Mouse (Mus musculus) CD8-positive naive resting alpha-beta T cell, adult 2 months (primary cell): ENCODE results near the gene Plekha8.

Experiments used
- DNase-seq, 2 experiments: peaks; one replicate each; pipeline ENCODE4 v3.0.0; 2022; ENCODE audit warnings: low read depth in 2 of 2, low spot score in 2 of 2

Plekha8 gene

GRCm38 (mm10) chr6:54594469-54595329 is at the start of gene Plekha8:
Gene Plekha8, plus strand, starts transcription at chr6:54595111.
- peak; percentile 64 for DNase-seq

- DNase-seq: no peak
Measured at GRCm38 (mm10) chr6:54548314-54549019, 46.4 kb upstream of the Plekha8 start.

GRCm38 (mm10) chr6:54549311-54549710 is 45.6 kb upstream of the Plekha8 start:
- DNase-seq: no peak

GRCm38 (mm10) chr6:54550801-54551323 is 44.0 kb upstream of the Plekha8 start:
- DNase-seq: no peak

DNA sequence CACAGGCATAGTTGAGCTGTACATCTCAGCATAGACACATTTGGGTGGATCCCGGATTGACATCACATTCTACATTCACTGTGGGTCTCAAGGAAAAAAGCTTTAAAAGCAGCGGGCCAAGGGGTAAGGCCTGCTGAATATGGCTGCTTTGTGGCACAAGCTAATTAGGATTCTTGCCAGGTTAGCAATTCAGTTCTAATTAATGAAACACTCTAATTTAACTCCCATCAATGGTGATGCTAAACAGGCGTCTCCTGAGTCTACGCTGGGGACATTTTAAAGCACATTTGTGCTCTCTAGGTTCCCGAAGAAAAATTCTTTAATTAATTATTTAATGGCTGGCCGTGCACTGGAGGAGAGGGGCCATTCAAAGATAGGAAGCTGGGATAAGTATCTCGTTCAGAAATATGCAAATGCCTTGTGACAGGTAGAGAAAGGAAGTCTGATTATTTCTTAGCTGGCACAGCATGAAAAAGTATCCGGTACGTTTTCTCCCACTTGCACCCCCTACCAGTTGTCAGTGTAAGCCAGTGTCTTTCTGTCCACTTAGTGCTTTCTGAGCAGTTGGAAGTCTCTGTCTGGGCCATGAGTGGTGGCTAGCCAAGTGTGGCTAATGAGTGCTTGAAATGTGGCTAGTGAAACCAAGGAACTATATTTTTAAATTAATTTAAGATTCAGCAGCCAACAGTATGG is 42.0 kb upstream of the Plekha8 start:
- no peak for DNase-seq

DNA sequence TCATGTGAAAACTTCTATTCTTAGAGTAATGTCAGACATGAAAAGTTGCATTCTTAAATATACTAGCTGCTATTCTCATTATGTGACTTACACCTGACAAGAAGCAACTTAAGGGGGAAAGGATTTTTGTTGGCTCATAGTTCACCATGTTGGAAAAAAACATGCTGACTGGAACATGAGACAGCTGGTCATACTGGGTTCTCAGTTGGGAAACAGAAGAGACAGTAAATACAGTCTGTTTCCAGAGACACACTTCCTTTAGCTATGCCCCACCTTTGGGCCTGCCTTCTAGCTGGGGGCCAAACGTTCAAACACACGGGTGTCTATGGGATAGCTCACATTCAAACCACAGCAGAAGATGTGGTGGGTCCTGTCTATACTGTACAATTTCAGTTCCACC is 41.3 kb upstream of the Plekha8 start:
- no peak for DNase-seq

DNA sequence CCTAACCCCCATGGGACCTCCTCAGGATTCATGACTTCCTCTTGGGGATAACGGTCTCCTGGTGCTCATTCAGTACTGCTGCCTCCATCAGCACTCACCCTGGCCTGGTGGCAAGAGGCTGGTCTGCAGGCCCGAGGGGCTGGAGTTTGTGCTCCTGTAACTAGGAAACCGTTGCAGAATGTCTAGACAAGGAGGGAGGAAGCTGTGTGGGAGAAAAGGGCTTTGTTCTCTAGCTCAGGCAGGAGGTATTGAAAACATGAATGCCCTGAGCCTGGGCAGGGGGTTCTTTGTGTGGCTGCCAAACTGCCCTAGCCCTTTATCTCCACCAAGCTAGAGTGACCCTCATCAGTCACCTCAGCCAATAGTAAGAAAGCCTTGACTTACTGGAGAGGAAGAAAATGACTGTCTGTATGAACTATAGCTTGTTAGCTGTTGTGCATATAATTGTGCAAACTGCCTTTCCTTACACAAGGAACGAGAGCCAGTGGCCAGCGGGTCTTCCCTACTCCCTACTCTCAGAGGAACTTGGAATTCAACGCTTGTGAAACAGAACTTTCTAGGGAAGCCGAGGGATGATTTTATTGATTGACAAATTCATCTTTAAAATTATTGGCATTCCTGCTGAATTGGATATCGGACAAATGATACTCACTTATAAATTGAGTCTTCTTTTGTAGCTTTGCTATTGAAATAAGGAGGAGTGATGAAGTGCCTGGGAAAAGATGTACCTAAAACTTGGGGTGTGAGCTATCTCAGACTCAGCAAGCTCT is 40.4 kb upstream of the Plekha8 start:
- no peak for DNase-seq

DNA sequence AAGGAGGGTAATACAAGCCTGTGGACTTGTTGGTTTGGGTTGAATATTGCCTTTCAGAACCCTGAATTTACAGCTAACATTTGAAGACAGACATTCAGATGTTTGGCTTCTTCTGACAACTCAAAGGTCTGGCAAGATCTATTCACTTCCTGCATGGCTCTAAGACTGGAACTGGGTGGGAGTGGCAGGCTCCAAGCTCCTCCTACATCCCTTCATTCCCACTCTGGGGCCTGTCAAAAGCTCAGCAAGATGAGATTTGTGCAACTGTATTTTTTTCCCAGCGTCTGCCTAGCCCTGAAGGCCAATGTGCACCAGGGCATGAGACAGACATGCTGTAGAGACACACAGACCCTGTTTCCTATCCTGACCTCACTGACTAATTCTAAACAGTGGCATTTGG is 39.1 kb upstream of the Plekha8 start:
- DNase-seq: no peak

DNA sequence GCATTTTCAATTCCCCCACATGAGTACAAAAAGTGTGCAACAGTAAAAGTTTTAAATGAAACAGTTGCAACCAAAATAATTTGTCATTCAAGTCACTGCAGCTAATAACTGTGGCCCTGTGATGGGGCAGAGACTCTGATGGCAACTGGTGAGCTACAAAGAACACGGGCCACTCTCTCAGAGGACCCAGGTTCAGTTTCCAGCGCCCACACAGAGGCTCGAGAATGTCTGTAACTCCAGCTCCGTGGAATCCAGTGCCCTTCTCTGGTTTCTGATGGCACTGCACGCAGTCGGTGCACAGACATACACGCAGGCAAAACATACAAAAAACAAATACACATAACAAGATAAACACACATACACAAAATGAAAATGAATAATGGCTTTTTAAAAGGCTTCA is 37.2 kb upstream of the Plekha8 start:
- DNase-seq: no peak

GRCm38 (mm10) chr6:54558466-54558865 is 36.4 kb upstream of the Plekha8 start:
- DNase-seq: no peak

- DNase-seq: no peak
Measured at GRCm38 (mm10) chr6:54562018-54562809, 32.7 kb upstream of the Plekha8 start.

GRCm38 (mm10) chr6:54563561-54563960 is 31.4 kb upstream of the Plekha8 start:
- DNase-seq: no peak

- DNase-seq: no peak
Measured at GRCm38 (mm10) chr6:54564506-54564991, 30.4 kb upstream of the Plekha8 start.

GRCm38 (mm10) chr6:54565012-54565411 is 29.9 kb upstream of the Plekha8 start:
- DNase-seq: no peak

DNA sequence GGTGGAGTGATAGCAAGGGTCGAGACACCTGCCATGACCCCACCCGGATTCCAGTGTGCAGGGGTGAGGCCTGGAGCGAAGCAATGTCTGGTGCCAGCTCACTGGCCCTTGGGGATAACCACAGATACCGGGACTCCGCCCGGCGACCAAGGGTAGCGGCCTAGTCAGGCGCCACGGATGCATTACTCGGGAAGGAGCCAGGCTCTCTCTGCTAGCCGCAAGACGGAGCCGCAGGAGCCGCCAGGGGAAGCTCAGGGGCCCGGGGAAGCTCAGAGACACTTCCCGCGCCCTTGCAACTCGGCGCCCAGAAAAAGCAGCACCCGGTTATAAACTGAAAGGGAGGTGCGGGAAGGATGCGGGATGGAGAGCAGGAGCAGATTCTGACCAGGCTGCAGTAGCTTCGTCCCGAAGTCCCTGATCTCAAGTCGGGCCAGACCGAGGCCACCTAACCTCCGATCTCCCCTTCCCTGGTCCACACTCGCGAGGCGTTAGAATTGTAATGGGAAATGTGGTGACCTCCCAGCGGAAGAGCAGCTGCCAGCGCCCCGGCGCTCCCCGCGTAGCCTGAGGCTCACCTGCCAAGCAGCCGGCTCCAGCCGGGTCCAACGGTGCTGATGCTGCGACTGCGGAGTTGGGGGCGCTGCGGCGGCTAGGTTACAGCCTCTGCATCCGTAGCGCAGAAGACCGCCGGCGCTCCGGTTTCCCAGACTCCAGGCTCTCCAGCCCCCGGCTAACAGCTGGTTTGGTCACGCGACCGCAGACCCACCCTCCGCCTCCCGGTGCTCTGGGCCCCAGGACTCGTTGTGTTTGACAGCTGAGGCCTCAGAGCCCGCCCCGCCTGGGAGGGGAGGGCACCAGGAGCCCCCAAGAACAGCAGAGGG is 29.0 kb upstream of the Plekha8 start, which contains the start of gene Scrn1:
Scrn1 (minus strand) TSS at position 825 of the 881 bp plus-strand sequence.
- DNase-seq: peak in 1 of 2 experiments; percentile 2

DNA sequence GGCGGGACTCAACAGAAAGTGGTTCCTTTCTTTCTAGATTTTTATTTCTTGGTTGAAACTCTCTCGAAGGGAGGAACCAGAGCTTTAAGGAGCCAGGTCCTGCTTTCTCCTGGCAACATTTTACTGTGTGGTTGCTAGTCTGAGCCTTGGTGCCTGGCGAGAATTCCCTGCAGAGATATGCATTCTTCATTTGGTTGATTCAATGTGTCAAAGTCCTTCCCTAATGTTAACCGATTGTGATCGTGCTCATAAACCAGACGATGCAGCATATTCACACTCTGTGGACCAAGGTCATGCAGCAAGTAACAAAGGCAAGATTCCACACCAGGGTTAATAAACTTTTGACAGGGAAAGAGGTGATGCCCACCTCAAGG is 28.4 kb upstream of the Plekha8 start:
- no peak for DNase-seq

- DNase-seq: no peak
Measured at GRCm38 (mm10) chr6:54569776-54570175, 25.1 kb upstream of the Plekha8 start.

DNA sequence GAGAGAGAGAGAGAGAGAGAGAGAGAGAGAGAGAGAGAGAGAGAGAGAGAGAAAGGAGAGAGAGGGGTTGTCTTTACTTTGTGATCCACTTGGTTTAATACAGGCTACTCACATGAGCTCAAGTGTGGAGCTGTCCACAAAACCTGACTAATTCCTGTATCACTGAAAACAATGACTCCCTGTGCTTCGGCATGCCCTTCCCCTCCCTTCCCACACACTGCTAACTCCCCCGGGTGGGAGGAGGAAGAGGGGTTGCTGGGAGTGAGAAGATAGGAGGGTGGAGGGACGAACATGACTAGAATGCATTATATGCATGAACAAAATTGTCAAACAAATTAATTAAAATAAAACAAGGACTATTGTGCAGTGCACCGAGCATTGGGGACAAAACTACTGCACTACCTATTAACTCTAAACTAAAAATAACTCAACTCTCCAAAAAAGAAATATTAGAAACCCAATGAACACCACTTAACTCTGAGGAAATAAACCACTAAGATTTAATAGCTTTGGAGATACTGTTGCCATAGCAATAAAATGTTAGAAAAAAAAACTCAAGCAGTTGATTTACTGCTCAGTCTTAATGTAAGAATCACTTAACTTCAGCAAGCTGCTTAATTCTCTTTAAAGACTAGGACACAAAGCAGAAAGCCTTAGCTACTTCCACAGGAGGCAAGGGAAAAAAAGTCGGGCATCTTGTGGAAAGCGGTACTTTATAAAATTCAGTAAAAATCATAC is 21.5 kb upstream of the Plekha8 start:
- no peak for DNase-seq
